ENCODE assay signal across 10 mouse cellular contexts in genomic region chr7:89178601-89179000, GRCm38 (mm10).
DNase-seq lines count a peak whose midpoint lies in the region; TF ChIP-seq lines count a peak whose summit lies in the region.
"Had no signal": no experiment of that assay in that cellular context is flagged by ENCODE, and none has a peak within 500 bp of the region (broad histone marks: within the 10 kb centered on the region; RNA-seq: fewer than 3 reads in every experiment).

No protein-coding gene starts in this region.

- no peak overlapping the region for H3K27ac ChIP-seq in kidney, adult 2 months (ENCODE audit: insufficient read depth, low read depth, low read length)
- H3K27ac ChIP-seq in thymus, adult 2 months (ENCODE audit: control insufficient read depth, insufficient read depth, low read length), result no peak overlapping the region
- H3K27ac ChIP-seq: hindbrain, embryonic 10.5 days; liver, embryonic 13.5 days had no signal

- no peak for TF ChIP-seq CTCF in kidney, adult 2 months (conservative IDR thresholded peaks at IDR 0.05; ENCODE audit: insufficient read depth, insufficient read length, low read depth, low read length)
- no peak for TF ChIP-seq CTCF in thymus, adult 2 months (IDR thresholded peaks at IDR 0.05; ENCODE audit: borderline replicate concordance, control insufficient read depth, extremely low read depth, insufficient read depth, low read length, poor library complexity)

- DNase-seq in kidney, adult 2 months, result peak; percentile 18
- DNase-seq in kidney, postnatal 25 days, result no peak
- peak; percentile 54 for DNase-seq in adrenal gland, postnatal 10 days
- DNase-seq in cerebellum, adult 9-10 months, result peak; percentile 74
- peak; percentile 25 to 29 for DNase-seq in layer of hippocampus, adult 8-10 months (ENCODE audit: low spot score in 2 of 2)
- no peak for DNase-seq in thymus, adult 2 months
- no peak for DNase-seq in lung, adult 18-20 months
- DNase-seq in thymus, adult 18-20 months, result no peak
- DNase-seq: liver, embryonic 13.5 days had no signal

- no peaks in the 10 kb centered on the region for H3K27me3 ChIP-seq in kidney, adult 2 months (replicated peaks; ENCODE audit: control insufficient read depth, insufficient read depth, low read length)
- H3K27me3 ChIP-seq in thymus, adult 2 months (ENCODE audit: control insufficient read depth, insufficient read depth, low read length), result no peaks in the 10 kb centered on the region
- H3K27me3 ChIP-seq: liver, embryonic 13.5 days had no signal

- 73% methylated on average over 2 of the region's 2 CpGs for WGBS in kidney, adult 2 months
- WGBS in thymus, adult 2 months, result 92% methylated on average over 2 of the region's 2 CpGs

- peaks cover 3% of the 10 kb centered on the region; the same call in 1 of the 2 replicates for H3K4me1 ChIP-seq in kidney, adult 2 months (ENCODE audit: control insufficient read depth, insufficient read depth, low read length)
- no peaks in the 10 kb centered on the region for H3K4me1 ChIP-seq in thymus, adult 2 months (replicated peaks; ENCODE audit: control insufficient read depth, insufficient read depth, low read length)
- H3K4me1 ChIP-seq: hindbrain, embryonic 10.5 days; liver, embryonic 13.5 days had no signal

- no peaks in the 10 kb centered on the region for H3K36me3 ChIP-seq in kidney, adult 2 months (ENCODE audit: control insufficient read depth, insufficient read depth, low read length)
- no peaks in the 10 kb centered on the region for H3K36me3 ChIP-seq in thymus, adult 2 months (ENCODE audit: control insufficient read depth, insufficient read depth, low read length)
- H3K36me3 ChIP-seq: hindbrain, embryonic 10.5 days; liver, embryonic 13.5 days had no signal

- H3K4me3 ChIP-seq in kidney, adult 2 months (ENCODE audit: insufficient read depth, low read depth, low read length), result no peak overlapping the region
- no peak overlapping the region for H3K4me3 ChIP-seq in thymus, adult 2 months (ENCODE audit: control insufficient read depth, insufficient read depth, low read length)
- H3K4me3 ChIP-seq: hindbrain, embryonic 10.5 days; liver, embryonic 13.5 days had no signal

- TF ChIP-seq POLR2A in kidney, adult 2 months (IDR thresholded peaks at IDR 0.05; ENCODE audit: low read depth, low read length), result no peak
- no peak for TF ChIP-seq POLR2A in thymus, adult 2 months (IDR thresholded peaks at IDR 0.05; ENCODE audit: control insufficient read depth, extremely low read depth, insufficient read depth, low read length, poor library complexity)

Comparison
In these comparisons a context has a peak if more than half of its experiments do, and no peak if none do; other contexts are left out.
1. DNase-seq: peak in kidney, adult 2 months (single experiment), adrenal gland, postnatal 10 days (single experiment), cerebellum, adult 9-10 months (single experiment) and layer of hippocampus, adult 8-10 months (2 of 2); none in kidney, postnatal 25 days (0 of 2), thymus, adult 2 months (single experiment), lung, adult 18-20 months (0 of 2) and thymus, adult 18-20 months (0 of 2).